Mouse (Mus musculus) layer of hippocampus, adult 11-12 months (tissue): ENCODE results near the gene Clpp.

Experiments used
- DNase-seq: peaks from one replicate; pipeline ENCODE4 v3.0.0; 2022; ENCODE audit warnings: low spot score

Clpp gene

DNA sequence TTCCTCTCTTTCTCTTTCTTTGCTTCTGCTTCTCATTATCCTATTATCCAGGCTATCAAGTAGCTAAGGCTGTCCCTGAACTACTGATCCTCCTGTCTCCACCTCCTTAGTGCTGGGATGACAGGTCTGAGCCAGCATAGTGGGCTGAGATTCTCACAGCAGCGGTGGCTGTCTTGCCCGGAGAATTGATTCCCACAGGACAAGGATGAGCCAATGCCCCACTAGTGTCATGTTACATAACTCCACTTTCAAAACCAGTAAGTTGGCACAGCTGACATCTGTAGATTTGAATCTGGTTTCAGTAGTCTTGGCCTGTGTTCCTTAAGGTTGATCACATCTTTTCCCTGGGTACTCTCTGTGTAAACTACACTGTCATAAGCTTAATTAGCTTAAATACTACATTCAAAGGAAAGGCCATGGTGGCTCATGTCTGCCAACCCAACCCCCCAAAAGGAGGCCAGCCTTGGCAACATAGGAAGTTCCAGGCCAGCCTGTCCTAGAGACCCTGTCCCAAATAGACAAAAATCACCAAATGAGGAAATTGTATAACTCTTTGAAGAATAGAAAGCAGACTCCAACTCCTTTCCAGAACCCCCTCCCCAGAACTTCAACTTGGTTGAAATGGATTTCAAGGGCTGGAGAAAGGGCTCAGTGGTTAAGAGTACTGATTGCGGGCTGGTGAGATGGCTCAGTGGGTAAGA, 3.9 kb upstream of the Clpp start:
- no peak for DNase-seq

DNA sequence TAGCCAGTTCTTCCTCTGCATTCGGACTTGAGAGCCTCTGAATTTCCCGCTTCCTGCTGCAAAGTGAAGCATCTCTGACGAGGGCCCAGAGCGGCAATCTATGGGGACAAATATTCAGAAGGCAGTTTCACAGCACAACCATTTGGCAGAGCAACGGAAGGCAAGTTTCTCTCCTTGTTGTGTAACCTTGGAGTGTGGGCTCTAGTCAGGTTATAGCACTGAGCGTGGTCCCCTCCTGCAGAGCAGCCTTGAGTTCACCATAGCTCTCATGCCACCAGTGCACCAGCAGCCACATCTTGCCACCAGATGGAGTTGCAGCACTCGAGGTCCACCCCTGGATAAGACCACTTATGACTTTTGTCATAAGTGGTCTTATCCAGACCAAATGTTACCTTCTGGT, 1.7 kb upstream of the Clpp start:
- no peak for DNase-seq

DNA sequence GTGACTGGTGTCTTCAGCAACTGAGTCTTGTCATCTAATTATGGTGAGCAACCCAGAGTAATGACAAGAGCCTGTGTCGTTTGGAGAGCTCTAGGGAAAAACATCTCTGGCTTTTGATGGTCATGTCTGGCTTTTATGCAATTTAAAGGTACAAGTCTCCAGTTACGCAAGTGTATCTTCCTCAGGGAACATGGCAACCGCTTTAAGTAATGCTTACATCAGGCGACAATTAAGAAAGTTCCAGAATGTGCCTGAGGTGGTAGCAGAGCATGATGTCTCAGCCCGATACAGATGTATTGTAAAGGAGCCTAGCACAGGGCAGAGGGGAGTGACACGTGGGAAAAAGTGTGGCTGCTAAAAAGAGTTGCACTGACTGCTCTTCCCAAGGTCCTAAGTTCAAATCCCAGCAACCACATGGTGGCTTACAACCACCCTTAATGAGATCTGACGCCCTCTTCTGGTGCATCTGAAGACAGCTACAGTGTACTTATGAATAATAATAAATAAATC, 1.1 kb upstream of the Clpp start:
- no peak for DNase-seq

DNA sequence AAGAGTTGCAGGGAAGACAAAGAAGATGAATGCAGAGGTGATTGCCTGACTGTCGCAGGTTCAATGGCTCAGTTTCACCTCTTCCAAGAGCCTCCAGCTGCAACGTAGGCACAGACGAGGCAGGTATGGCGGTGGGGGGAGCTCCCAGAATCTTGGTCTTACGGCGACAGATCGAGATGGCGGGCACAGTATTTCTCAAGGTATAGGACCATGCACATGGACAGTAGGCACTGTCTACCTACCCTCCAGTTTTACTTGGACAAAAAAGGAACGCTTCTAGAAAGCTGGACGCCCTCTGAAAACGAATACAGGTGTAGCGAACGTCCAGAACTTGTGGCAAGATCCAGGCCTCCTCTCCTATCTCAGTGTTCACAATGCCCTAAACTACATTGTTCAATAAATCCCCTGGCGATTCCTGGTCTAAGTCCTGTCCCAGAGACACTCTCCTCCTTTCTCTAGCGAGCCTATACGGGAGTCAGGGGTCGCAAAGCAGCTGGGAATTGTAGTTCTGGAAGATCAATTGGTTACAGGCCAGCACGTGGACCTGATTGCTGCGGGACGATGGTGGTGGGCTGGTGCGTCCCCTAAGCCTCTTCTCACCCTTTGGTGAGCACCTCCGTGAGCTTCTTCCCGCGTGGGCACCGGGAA, 514 bp upstream of the Clpp start:
- peak; percentile 84 for DNase-seq

DNA sequence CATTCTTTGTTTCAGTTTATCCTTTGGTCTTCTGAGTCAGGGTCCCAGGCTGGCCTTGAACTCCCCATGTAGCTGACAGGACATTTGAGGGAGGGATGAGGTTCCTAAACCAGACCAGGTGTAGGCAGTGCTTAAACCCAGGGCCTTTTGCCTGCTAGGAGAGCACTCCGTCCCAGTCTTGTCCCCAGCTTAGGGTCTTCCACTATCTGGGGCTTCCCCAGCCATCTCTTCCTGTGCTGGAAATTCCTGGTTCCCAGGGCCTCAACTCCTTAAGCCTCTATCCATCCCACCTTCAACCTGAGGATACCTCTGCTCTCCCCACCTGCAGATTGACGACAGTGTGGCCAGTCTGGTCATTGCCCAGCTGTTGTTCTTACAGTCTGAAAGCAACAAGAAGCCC, 861 bp downstream of the Clpp start:
- no peak for DNase-seq

DNA sequence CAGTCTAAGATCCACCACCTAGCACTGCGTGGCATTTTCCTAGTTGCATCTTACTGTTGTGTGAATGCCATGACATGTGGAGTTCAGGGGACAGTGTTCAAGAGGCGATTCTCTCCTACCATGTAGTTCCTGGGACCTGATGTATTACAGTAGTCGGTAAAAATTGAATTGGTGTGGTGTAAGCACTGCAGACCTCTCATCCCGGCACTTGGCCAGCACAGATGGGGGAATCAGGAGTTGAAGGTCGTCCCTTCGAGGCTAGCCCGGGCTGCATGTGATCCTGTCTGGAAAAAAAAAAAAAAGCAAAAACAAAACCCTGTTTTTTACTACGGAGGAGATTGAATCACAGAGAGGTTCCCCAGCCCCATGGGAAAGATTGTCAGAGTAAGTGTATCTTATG, 4.9 kb downstream of the Clpp start:
- DNase-seq: no peak

DNA sequence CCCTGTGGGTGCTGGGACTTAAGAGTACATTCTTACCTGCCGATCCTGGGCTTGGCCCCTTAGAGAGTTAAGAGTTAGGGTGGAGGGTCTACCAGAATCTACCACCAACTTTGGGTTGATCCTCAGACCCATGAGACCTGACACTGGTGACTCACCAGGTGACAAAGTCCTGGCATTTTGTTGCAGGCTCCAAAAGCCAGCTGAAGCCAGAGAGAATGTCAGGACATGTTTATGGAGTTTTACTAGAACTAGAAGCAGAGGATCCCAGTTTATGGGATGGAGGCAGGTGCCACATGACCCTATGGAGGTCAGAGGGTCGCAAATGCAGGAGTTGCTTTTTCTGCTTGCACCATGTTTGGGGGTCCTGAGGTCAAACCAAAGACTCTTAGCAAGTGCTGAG, 6.4 kb downstream of the Clpp start:
- no peak for DNase-seq

DNA sequence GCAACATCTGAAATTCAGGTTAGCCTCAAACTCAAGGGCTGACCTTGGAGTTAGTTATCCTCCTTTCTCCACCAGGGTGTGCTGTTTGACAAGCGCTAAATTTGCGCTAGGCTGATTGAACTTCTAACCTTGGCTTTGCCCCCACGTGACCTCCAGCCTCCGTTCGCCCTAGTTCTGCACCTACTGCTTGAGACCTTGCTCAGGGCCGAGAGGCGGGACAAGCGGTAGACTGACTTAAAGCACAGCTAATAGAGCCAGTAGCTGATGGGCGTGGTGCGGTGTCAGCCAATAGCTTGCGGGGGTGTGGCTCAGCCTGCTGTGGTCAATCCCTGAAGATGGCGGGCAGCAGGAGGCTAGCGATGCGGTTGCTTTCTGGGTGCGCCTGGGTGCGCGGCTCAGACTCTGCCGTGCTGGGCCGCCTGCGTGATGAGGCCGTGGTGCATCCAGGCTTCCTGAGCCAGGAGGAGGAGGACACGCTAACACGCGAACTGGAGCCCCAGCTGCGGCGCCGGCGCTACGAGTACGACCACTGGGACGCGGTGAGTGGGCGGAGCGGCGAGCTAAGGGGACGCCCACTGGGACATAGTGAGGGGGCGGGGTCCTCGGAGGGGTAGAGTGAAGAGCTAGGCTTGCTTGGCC, 7.0 kb downstream of the Clpp start, which contains the start of gene Alkbh7:
TSS of gene Alkbh7 (plus strand) at position 311 of the 639 bp plus-strand sequence.
- peak; percentile 96 for DNase-seq

DNA sequence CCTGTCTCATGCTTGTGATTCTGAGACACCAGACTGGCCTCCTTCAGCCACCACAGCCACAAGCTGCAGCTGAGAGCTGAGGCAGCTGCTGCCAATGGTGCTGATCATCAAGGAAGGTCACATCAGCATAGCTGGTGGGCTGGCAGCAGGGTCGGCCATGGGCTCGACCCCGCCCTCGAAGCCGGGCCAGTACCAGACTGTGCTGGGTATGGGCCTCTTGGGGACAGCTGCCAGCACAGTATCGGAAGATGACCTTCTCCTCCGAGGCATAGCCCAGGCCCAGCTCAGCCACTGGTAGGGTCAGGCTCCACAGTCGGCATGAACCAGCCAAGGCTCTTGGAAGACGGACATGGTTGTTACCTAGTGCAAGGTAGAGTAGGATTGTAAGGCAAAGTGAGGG, 9.3 kb downstream of the Clpp start:
- DNase-seq: peak; percentile 5

DNA sequence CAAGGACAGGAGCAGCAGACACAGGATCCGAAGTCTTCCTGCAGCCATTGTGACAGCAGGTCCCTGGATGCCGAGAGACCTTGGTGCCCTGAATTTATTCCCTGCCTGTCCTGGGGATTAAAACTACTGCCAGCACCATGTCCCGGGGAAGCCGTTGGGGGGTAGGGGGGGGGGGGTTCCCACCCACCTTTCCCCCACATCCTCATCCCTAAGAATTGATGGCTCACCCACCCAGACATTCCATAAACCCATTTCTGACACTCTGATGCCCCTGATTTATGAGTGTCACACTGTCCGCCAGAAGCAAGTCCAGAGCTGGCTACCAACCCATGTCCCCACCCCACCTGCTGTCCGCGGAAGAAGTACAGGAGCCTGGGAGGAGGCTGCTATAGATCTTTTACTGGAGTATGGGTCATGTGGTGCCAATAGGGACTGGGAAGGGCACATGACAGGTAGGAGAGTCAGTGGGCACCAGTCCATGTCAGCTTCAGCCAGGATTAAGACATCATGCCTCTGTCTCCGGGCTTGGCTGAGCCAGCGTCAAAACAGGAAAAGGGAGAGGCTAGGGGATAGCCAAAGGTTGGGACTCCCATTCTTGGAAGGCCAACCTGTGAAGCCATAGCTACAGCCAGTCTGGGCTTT, 10.0 kb downstream of the Clpp start, which contains the start of gene Pspn:
TSS of gene Pspn (minus strand) at position 51 of the 642 bp plus-strand sequence.
- DNase-seq: no peak

DNA sequence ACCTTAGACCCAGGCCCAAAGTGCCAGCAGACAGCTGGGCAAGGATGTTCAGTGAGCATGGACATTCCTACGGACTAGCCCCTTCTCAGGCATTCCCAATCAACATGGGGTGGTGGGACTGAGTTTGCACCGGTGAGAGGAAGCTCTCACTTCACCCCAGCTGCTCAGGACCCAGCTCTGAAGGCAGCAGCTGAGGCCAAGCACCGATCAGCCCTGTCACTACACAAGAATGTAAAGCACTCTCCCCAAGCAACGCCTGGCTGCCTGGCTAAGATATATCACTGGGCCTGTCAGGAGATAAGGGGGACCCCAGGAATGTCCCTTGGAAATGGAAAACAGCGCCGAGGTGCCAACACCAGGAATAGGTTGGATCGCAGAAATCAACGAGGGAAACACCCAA, 11.1 kb downstream of the Clpp start:
- no peak for DNase-seq

DNA sequence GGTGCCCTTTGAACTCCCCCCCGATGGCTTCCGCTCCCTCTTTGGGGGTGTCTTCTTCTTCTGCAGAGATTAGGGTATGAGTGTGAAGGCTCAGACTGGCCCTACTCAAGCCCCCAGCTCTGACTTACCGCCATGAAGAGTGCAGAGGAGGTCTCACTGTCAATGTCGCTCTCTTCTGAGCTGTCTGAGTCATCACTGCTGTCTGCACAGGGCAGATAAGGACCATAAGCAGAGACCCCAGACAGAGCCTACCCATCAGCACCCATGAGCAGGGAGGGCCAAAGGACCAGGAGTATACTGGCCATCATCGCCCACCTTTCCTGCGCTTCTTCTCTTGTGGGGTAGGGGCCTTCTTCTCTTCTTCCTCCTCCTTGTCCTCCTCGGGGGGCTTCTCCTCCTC, 13.9 kb downstream of the Clpp start:
- no peak for DNase-seq

DNA sequence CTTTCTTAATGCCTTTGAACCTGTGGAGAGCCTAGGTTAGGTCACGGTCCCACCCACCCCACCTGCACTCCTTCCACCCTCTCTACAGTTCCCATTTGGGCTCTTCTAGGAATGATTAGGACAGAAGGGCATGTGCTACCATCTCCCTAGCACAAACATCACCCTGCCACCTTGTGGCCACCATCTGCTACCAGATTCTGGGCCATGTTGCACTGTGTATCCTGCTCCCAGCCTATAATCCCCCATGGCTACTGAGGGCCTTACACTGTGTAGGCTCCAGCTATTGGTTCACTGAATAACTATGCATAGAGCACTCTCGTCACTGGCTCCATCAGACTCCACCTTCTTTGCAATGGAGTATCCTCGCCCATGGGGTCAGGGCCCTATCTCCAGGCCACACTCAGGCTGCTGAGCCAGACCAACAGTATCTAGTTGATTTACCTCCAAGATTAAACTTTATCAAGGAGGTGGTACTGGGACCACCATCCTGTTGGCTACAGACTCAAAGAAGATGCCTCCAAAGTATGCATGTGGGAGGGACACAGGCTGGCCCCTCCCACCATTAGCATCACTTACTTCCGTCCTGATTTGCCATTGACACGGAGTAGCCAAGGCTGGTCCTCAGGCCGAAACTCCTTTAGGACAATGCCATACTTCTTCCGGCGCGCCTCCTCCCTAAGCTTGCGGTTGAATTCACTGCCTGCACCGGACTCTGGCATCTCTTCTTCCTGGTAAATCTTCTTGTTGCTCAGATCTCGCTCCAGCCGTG, 17.2 kb downstream of the Clpp start:
- DNase-seq: no peak

DNA sequence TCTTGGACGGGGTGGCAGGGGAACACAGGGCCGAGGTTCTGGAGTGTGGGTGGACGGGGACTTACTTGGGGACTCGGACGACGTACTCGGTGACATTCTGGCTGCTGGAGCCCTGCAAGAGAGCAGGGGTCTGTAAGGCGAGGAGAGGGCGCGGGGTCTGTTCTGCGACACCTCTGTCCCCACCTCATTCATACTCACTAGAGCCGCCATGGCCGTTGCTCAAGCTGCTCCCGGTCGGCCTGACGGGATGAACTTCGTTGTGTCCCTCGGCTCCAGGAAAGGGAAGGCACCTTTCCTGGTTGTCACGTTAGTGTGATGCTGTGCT, 20.8 kb downstream of the Clpp start:
- DNase-seq: no peak

DNA sequence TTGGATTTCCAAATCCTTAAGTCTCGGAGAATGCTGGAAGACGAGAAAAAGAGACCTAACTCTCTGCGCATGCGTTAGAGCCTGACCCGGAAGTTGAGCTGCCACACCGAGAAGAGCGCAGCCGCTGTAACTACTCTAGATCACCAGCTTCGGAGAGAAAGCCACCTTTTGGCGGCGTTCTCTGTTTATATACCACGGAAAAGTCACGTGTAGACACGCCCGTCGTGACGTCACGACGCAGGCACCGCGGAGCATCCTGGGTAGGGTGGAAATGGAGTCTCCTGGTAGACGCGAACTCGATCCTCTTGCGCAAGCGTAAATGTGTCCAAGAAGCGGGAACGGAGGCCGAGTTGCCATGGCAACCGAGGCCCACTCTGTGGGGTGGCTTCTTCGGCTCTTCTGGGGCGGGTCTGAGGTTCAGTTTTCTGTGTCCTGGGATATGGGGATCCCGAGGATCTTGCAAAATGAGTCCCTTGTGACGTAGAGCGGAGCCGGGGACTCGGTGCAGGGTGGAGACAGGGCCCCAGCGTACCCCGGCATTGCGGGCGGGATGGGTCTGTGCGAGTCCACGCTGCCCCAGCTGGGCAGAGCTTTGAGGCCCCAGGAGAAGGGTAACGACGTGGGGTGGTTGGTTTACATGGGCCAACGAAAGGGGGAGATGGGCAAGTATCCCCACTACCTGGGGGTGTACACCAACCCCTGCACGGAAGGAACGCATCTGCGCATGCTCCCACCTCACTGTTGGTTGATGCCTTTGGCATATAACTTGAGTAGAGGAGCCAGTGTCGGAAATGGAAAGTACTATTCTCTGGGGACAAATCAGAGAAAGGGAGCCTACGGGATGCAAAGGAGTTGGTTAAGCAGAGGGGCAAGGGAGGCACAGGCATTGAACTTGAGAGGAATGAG, 21.4 kb downstream of the Clpp start, which contains the start of the genes Gtf2f1 and Gm17949:
TSS of gene Gtf2f1 (minus strand) at position 53 of the 906 bp plus-strand sequence.
TSS of gene Gm17949 (plus strand) at position 234 of the 906 bp plus-strand sequence.
- DNase-seq: peak; percentile 96

DNA sequence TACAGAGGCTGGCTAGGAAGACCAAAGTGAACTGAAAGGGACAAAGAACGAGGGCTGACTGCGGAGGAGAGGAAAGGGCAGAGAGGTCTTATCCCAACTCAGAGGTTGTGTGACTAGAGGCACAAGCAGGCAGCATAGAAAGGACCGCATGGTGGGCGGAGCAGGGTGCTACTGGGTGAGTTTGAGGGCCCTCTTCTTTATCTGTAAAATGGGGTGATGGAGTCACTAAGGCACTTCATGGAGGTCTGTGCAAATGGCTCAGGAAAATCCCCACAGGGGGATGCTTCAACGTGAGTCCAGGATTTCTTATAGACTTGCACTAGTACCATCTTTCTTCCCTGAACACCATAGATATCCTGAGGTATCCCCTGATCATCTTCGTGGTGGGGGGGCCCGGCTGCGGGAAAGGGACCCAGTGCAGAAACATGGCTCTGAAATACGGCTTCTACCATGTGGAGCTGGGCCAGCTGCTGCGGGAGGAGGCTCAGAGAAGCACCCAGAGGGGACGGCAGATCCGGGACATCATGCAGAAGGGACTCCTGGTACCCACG, 22.2 kb downstream of the Clpp start:
- no peak for DNase-seq

DNA sequence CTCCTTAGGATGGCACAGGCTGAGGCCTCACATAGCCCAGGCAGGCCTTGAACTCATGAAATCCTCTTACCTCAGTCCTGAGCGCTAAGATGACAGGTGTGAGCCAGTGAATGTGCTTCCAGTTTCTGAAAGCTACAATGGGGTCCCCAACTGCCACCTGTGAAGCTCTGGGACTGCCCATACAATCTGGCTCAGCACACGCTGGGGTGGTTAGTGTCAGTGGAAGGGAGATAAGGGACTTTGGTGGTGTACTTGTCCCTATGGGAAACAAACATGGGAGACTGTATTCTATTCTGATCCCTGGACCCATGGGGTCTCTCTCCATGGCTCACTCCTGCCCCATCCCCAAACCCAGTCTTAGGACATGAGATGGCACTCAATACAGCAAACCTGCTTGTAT, 29.6 kb downstream of the Clpp start:
- DNase-seq: no peak

DNA sequence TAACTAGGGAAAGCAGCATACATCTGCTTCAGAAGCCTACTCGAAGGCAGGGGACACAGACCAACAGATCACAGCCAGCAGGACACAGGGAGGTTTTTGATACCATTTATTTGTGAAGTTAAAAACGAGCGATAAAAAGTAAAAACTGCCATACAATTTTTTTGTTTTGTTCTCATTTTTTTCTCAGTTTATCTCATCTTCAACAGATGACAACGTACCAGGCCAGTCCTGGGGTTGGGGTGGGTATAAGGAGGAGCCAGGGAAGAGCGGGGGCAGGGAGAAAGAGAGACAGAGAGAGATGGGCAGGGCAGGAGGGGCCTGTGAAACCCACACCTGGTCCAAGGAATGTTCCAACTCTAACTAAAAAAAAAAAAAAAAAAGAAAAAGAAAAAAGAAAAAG, 30.9 kb downstream of the Clpp start:
- no peak for DNase-seq

DNA sequence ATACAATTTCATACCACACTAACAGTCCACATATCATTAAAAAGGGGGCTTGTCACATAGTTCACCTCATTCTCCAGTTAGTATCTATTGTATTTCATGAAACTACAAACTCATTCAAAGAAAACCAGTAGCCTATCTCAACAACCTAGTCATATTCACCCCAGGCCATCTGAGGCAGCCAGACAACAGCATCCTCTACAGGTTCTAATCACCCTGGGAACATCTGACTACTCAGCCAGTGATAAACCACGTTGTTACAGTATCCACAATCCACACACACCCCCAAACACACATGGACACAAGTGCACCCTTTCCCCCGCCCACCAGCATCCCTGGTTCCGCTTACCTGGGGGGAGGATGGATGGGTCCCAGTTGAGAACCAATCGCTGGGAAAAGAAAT, 37.4 kb downstream of the Clpp start:
- no peak for DNase-seq

DNA sequence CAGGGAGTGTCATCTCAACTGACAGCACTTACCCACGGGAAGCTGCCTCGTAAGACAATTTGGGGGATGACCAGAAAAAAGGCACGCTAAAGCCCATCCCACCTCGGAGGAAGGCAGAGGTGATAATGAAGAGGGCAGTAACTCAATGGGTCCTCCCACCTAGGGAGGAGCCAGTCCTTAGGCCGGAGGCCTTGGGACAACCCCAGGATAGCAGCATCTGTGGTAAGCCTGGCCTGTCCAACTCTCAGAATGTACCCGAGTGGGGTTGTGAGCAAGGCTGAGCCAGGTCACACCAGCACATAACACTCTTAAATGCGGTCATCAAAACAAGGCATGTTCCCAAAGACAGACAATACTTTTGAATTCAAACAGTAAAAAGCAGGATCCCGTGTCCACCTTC, 39.6 kb downstream of the Clpp start:
- DNase-seq: no peak
